Mouse (Mus musculus) CD4-positive helper T cell, adult 2 months (primary cell): Measurements from ENCODE around the gene Cngb1.
"Not testable (repeated sequence)": the region's sequence is repeated elsewhere in the genome, so short reads cannot be mapped to it uniquely, and the experiment has no call there.

Source experiments
- DNase-seq: peaks from one replicate; pipeline ENCODE4 v3.0.0-alpha.2; 2012; ENCODE audit warnings: low read depth, missing footprints, low spot score

Cngb1 gene

GRCm38 (mm10) chr8:95247277-95247676 lies 59.1 kb downstream of the Cngb1 start:
- DNase-seq: peak; percentile 70

DNA sequence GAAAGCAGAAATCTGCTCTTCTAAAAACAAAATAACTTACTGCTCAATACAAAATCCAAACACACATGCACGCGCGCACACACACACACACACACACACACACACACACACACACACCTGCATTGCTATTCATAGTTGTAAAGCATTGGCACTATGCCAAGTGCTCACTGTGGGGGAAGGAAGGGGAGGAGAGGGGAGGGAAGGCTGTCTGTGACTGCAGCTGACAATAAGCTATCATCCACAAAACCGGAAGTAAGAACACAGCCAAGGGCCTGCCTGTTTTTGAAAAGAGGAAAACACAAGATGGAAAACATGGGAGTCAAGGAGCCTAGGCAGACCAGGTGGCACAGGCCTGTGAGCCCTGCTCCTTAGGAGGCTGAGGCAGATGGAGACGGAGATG lies 61.2 kb downstream of the Cngb1 start:
- DNase-seq: peak; percentile 90

- DNase-seq: no peak
Measured at GRCm38 (mm10) chr8:95243853-95244252, 62.5 kb downstream of the Cngb1 start.

- no peak for DNase-seq
Measured at GRCm38 (mm10) chr8:95242826-95243571, 63.4 kb downstream of the Cngb1 start.

GRCm38 (mm10) chr8:95242099-95242825 lies 64.1 kb downstream of the Cngb1 start:
- no peak for DNase-seq

GRCm38 (mm10) chr8:95235683-95236082 lies 70.7 kb downstream of the Cngb1 start:
- peak; percentile 59 for DNase-seq

- not testable (repeated sequence) for DNase-seq
Measured at GRCm38 (mm10) chr8:95230086-95230485, 76.3 kb downstream of the Cngb1 start.

DNA sequence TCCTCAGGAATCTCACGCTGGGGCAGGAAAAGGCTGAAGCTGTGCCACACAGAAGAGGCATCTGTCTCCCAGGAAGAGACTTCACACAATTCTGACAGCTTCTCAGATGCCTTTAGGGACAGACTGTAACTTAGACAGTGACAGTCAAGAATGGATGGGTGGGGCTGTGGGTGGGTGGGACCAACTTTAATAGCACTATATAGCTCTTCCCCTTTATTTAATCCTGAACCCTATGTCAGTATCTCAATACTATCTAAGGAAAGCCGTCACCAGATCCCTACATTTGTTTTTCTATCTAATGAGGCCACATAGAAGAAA lies 79.3 kb downstream of the Cngb1 start:
- DNase-seq: no peak

DNA sequence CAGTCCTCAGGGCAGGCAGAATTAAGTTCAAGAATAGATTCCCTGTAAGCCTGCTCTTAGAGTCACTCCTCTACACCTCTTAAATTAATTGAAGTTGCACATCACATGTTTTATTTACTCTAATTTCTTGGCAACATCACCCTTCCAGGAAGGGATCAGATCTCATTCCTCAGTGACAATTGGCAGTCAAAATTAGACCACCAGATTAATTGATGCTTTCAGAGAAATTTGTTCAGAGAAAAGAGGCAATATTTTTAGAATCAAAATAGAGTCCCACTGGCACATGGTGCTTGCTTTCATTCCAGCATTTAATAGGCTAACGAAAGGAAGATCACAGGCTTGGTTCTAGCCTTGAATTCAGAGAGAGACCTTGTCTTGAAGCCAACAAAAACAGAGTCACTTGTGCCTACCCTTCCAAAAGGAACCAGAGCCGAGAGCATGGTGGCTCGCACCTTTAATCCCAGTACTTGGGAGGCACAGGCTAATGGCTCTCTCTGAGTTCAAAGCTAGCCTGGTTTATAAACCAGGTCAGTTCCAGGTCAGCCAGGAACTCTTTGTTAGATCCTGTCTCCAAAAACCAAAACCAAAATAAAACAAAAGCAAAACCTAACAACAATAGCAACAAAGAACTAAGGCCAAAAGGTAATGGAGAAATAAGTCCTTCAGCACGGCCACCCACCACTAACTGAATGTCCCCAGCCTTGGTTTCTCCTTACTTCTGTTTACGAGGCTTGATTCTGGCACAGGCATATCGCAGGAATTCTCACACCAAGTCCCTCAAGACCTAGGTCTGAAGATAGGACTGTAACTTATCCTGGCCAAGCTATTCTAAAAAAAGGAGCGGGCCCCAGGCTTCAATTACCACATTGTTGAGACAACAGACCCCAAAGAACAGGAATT lies 79.9 kb downstream of the Cngb1 start:
- DNase-seq: no peak

DNA sequence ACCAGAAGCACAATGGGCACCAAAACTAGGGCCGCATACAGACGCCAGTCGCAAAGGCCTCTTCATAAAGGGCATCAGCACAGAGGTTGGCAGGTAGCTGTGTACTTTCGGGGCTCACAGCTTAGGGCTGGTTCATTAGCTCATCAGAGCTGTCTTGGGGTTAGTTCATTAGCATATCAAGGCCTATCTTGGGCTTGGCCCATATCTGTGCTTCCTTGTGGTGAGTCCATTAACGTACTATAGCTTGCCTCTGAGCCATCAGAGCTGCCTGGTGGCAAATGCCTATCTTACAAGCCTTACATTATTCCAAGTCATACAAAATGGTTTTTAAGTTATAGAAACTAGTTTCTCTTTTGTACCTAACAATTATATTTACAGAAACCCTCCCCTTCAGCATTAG lies 82.4 kb downstream of the Cngb1 start:
- no peak for DNase-seq

DNA sequence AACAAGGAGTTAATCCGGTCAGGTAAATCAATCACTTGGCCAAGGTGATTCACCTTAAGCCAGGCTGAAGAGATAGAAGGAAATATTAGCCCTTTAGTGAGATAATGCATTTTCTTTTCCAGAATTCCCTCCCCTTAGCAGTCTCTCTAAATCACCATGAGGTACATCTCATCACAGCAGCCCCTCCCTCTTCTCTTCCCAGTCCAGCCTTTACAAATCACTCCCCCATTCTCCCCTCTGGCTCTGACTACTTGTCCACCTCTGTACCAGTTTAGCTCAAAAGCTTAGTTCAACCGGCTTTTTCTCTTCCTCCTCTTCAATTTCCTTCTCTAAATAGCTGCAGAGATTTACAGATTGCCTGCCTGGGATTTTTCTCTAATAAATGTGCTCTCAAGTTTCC lies 85.3 kb downstream of the Cngb1 start:
- DNase-seq: no peak

DNA sequence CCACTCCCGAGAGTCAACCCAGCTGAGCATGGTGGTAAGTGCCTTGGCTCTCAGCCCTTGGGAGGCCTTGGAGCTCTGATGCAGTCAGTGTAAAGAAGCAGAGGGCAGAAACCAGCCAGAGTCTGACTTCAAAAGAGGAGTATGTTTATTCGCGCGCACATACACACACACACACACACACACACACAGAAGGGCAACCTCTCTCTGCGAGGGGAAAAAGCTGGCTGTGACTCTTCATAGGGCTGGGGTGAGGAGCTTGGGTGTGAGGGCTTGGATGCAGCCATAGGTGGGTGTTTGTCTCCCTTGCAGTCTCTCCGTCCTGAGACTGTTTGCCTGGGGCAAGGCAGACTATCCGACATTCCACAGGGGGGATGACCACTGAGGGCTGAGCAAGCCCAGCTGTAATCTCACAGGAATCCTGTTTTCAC lies 85.8 kb downstream of the Cngb1 start:
- no peak for DNase-seq

- no peak for DNase-seq
Measured at GRCm38 (mm10) chr8:95219623-95220022, 86.8 kb downstream of the Cngb1 start.

DNA sequence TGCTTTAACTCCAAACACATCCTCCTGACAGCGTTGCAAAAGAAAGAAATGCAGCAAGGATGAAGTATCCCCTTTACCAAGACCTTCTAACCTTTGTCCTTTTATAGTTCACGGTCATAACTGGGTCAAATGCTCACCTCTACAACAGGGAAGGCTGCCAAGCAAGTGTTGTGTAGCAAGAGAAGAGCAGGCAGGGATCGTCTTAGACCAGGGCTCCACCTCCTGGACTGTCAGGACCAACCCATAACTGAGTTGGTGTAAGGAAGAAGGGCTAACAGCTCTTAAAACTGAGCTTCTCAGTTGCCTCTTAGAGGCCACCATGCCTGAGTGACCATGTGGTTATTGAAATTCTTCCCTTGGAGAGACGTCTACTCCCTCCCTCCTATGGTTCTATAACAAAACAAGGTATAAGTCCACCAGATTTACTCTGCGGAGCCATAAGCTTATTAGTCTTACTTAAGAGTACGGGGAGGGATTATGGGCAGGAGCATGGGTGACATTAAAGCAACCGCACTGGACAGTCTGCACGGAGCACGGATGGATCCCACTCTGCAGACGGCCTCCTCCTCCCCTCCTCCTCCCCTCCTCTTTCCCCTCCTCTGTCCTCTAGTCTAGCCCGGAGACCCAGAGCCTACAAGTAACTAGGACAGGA lies 90.5 kb downstream of the Cngb1 start:
- DNase-seq: no peak

DNA sequence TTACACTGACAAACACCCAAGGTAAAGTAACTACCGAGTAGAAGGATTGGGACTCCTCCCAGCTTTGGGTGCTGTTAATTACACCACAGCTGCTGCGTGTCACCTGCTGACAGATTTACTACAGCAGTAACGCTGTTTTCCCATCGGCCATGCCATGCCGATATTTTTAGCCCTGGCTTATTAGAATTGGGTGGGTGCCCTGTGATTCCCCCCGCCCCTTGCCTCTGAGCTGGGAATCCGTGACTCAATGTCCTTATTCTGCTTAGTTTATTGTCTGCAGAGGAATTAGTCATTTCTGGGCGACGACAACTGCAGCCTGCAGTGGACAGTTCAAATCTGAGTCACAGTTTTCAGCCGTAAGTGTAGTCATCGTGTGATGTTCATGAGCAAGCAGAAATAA lies 96.5 kb downstream of the Cngb1 start:
- no peak for DNase-seq

GRCm38 (mm10) chr8:95205946-95206345 lies 100.4 kb downstream of the Cngb1 start:
- no peak for DNase-seq

DNA sequence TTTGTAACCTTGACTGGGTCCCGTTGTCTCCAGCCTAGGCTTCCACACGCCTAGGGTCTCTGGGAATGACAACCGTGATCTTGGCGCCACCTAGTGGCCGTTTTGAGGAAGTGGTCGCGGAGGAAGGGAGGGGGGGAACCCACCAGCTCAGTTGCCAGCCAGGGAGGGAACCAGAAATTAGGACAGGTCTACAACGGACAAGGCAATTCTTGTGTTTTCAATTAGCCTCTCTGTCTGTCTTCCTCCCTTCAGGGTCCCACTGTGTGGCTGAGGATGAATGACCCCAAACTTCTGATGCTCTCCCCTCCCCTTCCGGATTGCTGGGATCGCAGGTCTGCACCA lies 102.4 kb downstream of the Cngb1 start:
- DNase-seq: peak; percentile 44

GRCm38 (mm10) chr8:95203326-95204038 lies 102.9 kb downstream of the Cngb1 start:
- DNase-seq: peak; percentile 3

DNA sequence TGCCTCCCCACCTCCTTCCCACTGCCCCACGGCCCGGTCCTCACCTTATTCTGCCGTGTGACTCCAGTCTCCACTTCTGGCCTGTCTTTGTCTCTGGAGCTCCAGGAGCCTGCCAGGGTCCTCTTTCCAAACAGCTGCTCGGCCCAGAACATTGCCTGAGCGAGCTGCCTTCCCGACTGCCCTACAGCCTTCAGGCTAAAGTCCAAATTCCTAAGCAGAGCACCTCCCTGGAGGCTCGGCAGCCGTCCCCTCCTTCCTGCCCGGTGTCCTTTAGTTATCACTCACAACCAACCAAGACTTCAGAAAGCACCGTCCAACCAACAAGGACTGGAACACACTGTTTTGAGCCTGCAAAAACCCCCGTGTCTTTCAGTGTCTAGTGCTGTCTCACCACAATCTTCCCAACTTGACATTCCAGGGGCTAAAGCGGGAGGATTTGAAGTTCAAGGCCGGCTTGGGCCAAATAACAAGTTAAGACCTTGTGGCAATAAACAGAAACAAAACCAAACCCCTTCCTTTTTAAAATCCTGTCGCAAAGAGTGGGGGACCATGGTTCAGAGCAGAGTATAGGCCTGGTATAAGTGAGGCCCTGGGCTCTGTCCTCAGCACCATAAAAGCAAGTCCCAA lies 103.6 kb downstream of the Cngb1 start, which contains the start of gene Kifc3:
Gene Kifc3, minus strand, starts transcription at position 164 of the 627 bp plus-strand sequence.
- DNase-seq: no peak

DNA sequence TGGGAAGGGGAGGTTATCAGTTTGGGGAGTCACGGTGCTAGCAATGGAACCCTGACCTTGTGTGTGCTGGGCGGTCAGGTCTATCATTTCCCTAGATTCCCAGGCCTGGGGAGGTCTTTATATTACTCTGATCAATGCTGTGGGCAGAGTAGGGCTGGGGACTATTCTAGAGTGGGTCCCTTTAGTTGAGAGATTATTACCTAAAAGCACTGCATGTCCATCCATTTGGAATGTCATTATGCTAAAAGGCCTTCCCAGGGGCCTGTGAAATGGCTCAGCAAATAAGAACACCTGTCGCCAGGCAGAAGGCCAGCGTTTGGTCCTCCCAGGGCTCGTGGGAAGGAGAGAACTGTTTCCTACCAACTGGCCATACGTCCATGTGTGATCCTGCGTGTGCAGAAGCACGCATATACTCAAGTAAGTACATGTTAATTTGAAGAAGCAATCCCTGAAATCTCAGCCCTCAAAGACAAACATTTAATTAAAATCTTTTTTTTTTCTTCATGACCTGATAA lies 104.3 kb downstream of the Cngb1 start:
- DNase-seq: no peak
